Mouse (Mus musculus): ENCODE data around the gene Lrtm2.
"Not testable (repeated sequence)": the region's sequence is repeated elsewhere in the genome, so short reads cannot be mapped to it uniquely, and the experiment has no call there.

Lrtm2 gene

GRCm38 (mm10) chr6:119330506-119330905, at the start of gene Lrtm2:
Gene Lrtm2 (minus strand): TSS chr6:119330766.
- DNase-seq (ENCODE audit: low read depth, low spot score) = no peak

DNA sequence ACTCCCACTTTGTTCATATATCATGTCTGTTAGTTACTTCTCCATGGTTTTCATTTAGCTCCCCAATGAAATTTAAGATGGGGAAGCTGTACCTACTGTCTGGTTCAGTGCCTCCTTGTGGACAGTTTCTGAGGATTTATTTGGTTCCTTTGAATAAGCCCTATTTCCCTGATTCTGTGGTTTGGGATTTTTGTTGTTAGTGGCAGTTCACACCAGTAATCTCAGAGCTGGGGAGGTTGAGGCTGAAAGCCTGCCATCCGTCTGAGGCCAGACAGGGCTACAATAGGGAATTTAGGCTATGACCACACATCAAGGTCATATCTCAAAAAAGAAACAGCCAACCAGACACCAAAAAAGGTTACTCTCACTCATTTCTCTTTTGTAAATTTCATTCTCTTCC, 48.1 kb upstream of the Lrtm2 start:
- DNase-seq (ENCODE audit: low read depth, low spot score) = no peak

DNA sequence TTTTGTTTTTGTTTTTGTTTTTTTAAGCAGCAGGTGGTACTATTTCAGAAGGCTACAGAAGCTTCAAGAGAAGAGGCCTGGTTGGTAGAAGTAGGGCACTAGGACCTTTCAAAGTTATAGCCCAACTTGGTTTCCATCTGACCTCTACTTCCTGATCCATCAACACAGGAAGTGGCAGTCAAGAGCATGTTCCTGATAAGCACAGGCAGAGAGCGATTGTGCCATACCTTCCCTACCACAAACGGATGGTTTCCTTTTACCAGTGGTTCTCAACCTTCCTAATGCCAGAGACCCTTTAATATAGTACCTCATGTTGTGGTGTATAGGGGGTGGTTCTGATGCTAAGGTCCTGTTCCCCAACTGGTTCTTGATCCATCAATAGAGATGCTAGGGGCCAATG, 47.0 kb upstream of the Lrtm2 start:
- DNase-seq (ENCODE audit: low read depth, low spot score) = no peak

GRCm38 (mm10) chr6:119375035-119375434, 44.5 kb upstream of the Lrtm2 start:
- no peak for DNase-seq (ENCODE audit: low read depth, low spot score)

GRCm38 (mm10) chr6:119373000-119373705, 42.6 kb upstream of the Lrtm2 start:
- no peak for DNase-seq (ENCODE audit: low read depth, low spot score)

GRCm38 (mm10) chr6:119372237-119372636, 41.7 kb upstream of the Lrtm2 start:
- DNase-seq (ENCODE audit: low read depth, low spot score) = no peak

DNA sequence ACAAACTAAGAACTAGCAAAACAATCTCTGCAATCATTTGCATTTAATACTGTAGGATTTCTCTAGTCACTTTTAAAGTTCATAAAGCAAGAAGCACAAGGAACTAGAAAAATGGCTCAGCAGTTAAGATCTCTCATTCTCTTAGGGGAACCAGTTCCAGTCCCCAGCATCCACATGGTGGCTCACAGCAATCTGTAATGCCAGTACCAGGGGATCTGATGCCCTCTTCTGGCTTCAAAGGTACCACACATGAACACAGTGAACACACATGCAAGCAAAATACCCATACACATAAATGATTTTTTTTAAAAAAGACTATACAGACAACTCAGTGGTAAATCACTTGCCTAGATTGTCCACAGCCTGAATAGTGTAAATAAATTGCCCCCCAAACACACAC, 41.1 kb upstream of the Lrtm2 start:
- no peak for DNase-seq (ENCODE audit: low read depth, low spot score)

- no peak for DNase-seq (ENCODE audit: low read depth, low spot score)
These were observed 36.8 kb upstream of the Lrtm2 start for GRCm38 (mm10) chr6:119367382-119367781.

GRCm38 (mm10) chr6:119366800-119367199, 36.2 kb upstream of the Lrtm2 start:
- DNase-seq (ENCODE audit: low read depth, low spot score) = not testable (repeated sequence)

- DNase-seq (ENCODE audit: low read depth, low spot score) = no peak
These were observed 33.0 kb upstream of the Lrtm2 start for GRCm38 (mm10) chr6:119363593-119363992.

- peak; percentile 56 for DNase-seq (ENCODE audit: low read depth, low spot score)
These were observed 30.5 kb upstream of the Lrtm2 start for GRCm38 (mm10) chr6:119360925-119361702.

DNA sequence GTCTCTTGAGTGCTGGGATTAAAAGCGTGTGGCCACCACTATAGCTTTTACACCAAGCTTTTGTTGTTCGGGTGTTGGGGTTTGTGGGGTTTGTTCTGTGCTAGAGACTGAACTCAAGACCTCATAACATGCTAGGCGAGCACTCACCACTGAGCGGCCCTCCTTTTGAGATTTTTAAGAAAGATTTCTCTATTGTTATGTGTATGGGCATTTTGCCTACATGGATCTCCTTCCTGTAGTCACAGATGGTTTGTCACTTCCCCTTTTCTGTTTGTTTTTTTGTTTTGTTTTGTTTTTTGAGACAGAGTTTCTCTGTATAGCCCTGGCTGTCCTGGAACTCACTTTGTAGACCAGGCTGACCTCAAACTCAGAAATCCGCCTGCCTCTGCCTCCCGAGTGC, 29.7 kb upstream of the Lrtm2 start:
- not testable (repeated sequence) for DNase-seq (ENCODE audit: low read depth, low spot score)

DNA sequence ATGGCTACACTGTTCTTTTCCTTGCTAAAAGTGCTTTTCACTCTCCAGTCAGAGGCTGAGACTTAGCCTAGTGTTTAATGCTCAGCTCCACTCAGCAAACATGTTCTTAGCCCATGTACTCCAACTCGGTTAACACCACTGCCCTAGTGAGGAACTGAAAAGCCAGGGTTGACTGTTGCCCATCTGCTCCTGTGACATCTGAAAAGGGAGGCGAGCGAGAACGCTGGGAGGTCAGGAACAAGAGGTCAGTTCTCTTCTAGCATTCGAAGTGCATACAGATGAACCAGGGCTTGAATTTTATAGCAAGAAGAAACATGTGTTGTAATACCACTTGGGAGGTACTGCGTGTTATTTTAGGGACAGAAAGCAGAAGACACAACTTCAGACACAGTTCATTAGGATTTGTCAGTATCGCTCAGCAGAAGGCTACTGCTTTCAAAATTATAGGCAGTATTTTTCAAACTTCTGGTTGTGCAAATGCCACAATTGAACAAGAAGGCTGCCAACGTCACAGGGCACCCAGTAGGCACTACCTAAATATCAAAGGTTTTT, 27.5 kb upstream of the Lrtm2 start:
- DNase-seq (ENCODE audit: low read depth, low spot score) = no peak

DNA sequence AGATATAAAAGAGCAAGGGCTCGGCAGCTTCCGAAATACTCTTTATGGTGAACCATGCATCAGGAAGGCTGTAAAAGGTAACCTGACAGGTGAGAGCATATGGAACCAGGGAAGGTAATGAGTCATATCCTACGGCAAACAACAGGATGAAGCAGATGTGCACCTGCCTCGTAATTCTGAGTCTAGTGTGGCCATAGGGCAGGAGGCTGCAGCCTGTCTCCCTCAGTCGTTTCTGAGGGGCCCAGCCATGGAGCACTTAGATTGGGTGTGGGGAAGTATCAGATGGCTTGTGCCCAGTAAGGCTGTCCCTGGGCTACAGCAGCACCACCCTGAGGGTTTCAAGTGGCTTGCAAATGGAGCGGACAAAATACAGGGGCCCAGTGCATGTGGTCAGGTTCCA, 21.9 kb upstream of the Lrtm2 start:
- no peak for DNase-seq (ENCODE audit: low read depth, low spot score)

DNA sequence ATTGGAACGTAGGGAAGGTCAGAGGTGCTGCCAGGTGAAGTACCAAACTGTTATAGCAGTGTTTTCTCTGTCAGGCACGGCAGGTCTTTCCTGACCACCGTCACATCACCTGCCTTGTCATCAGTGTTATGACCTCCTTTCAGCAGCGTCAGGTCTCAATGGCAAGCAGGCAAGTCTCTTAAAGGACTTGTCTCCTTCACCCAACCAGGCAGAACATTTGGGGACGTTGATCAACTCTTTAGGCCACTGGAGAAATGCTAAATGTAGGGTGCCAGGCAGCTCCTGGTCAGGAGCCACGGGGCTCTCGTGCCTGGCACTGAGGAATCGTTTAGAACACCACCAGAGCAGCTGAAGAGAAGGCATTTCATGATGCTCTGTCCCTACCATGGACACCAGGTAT, 21.1 kb upstream of the Lrtm2 start:
- DNase-seq (ENCODE audit: low read depth, low spot score) = no peak

DNA sequence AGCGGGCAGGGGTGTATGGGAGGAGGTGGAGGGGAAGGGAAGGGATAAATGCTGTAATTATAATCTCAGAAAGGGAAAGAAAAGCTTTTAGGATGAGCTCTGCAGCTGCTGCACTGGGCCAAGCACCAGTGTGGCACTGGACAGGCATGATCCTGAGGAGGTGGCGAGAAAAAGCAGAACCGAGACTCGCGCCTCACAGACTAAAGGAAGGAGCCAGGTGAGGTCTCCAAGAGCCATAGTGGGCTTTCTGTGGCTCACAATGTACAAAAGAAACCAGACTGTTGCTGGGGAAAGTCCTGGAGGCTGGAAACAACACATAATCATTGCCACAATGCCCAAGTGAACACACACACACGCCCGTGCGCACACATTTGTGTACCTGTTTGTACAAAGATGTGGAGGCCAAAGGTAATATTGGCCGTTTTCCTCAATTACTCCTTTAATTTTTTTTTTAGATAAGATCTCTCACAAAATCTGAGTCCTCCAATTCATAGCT, 20.2 kb upstream of the Lrtm2 start:
- no peak for DNase-seq (ENCODE audit: low read depth, low spot score)

DNA sequence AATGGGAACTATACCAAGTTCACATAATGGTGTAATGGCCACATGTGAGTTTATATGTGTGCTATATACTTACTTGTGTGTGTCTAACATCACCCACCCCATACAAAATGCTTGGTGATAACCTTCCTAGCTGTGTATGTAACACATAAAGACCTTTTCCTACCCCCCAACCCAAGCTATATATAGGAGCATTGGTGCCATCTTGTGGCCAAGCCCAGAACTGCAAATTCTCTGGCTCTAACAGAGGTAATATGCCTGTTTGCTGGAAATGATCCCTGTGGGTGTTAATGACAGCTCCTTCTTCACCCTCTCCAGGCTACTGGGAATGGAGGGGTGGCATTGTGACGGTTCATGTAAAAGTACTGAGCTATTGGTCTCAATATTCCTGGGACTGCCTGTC, 17.7 kb upstream of the Lrtm2 start:
- DNase-seq (ENCODE audit: low read depth, low spot score) = peak; percentile 29

GRCm38 (mm10) chr6:119347813-119348212, 17.2 kb upstream of the Lrtm2 start:
- no peak for DNase-seq (ENCODE audit: low read depth, low spot score)

- no peak for DNase-seq (ENCODE audit: low read depth, low spot score)
These were observed 15.7 kb upstream of the Lrtm2 start for GRCm38 (mm10) chr6:119346257-119346656.

DNA sequence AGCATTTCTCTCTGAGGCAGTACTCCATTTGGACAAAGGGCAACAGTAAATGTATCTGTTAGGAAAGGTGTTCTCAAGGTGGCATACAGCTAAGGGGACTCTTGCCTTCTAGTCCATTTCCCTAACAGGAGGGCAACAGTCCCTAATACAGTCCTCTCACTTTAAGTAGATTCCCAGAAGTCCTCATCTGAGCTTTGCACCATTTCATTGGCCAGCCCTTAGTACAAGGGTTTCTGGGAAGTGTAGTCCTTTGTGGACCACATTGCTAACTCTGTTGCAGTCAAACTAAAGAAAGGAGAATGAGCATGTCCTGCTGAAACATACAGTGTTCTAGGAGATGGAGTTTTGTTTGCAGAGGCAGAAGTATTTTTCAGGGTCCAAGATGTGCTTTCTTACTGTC, 10.8 kb upstream of the Lrtm2 start:
- no peak for DNase-seq (ENCODE audit: low read depth, low spot score)

DNA sequence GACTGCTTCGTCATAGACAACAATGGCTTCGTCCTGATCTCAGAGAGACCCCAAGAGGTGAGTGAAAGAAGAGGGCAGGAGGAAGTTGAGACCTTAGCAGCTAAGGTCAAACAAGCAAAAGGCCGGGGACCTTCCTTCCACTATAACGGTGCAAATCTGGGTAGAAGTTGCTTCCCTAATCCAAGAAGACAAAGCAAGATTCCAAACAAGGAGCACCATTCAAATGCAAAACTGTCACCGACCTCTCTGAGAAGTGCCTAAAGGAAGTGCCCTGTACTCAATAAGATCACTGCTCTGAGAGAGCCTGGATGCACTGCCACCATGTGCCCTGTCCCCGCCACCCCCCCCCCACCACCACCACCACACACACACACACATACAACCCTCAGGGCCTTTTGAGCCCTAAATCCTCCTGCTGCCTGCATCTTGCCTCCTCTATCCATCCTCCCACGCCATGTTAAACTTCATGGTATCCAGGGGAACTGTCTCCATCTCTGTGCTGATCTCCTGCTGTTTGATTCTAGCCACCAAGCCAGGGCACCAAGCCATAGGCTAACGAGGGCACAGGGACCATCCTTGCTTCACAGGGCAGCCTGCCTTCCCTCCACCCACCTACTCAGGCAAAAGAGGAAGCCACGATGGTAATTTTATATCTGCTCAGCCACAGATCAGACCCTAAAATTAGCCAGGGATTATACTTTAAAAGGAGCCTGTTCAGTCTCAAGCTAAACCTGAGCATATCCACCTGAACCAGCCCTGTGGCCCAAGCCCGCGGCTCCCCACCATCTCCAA, 7.8 kb upstream of the Lrtm2 start:
- DNase-seq (ENCODE audit: low read depth, low spot score) = no peak

DNA sequence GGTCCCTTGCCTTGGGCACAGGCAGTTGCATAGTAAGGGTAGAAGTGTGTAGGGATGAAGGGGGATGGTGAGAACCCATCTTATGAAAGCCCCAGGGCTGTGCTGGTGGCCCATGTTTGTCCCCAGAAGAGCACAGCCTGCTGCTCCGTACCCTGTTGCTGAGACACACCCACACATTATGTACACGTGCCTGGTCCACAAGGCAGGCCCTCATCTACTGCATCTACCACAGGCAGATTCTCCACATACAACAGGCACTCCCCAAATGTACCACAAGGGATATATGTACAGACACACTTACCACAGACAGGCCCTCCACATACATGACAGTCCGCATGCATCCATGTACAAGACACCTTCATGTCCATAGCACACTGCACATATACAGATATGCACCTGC, 6.7 kb upstream of the Lrtm2 start:
- no peak for DNase-seq (ENCODE audit: low read depth, low spot score)

Data from c-Kit-negative CD71-positive TER-119-positive erythroid progenitor cells, embryonic 14.5 days (primary cell).